Mouse (Mus musculus): ENCODE results near the gene Nr2e3. TPM values are rescaled to one million over a fixed set of nuclear protein-coding genes. Genes with fewer than 3 reads are reported as not detected.

The Nr2e3 gene
- polyA plus RNA-seq (2012; rRNA removed) = not detected in 2 replicates

GRCm38 (mm10) chr9:59960559-59960958 lies at the start of gene Nr2e3:
Gene Nr2e3, minus strand, starts transcription at chr9:59960659.
- WGBS = 84% methylated on average over 10 of the region's 10 CpGs
- TF ChIP-seq CTCF (IDR thresholded peaks at IDR 0.05; ENCODE audit: insufficient read depth, low read length) (no peak), POLR2A (IDR thresholded peaks at IDR 0.05; ENCODE audit: borderline replicate concordance, extremely low read depth, low read depth, low read length) (no peak)
- H3K4me3 ChIP-seq (replicated peaks; ENCODE audit: extremely low read depth, low read depth, low read length) = no peak within 1 kb of the TSS
- no peaks in the 10 kb centered on the region for H3K4me1 ChIP-seq (ENCODE audit: control insufficient read depth, insufficient read depth, low read length)
- DNase-seq = no peak

- TF ChIP-seq POLR2A (IDR thresholded peaks at IDR 0.05; ENCODE audit: borderline replicate concordance, extremely low read depth, low read depth, low read length) (no peak), CTCF (IDR thresholded peaks at IDR 0.05; ENCODE audit: insufficient read depth, low read length) (no peak)
- DNase-seq = no peak
- WGBS = 60% methylated on average over 7 of the region's 7 CpGs
- Histone ChIP-seq H3K4me3 (replicated peaks; ENCODE audit: extremely low read depth, low read depth, low read length) (no peak overlapping the region), H3K4me1 (ENCODE audit: control insufficient read depth, insufficient read depth, low read length) (no peaks in the 10 kb centered on the region)
Observed at GRCm38 (mm10) chr9:60008936-60009335, 48.5 kb upstream of the Nr2e3 start.

DNA sequence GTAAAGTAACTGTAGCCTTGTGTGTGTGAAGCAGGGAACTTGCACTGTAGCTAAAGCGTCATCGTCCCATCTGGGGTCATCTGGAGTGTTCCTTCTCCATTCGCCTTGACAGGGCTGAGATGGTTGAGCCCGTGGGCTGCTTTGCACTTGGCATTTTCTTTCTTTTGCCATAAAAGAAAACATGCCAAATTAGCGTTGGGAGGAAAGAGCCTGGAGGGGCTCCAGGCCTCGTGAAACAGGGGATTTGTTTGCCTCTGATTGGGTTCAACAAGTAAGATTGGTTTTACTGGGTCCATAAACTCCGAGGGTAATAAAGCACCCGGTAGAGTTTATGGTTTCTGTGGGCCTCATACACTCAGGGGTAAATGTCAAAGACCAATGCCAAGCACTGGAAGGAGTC lies 41.9 kb upstream of the Nr2e3 start:
- TF ChIP-seq POLR2A (IDR thresholded peaks at IDR 0.05; ENCODE audit: borderline replicate concordance, extremely low read depth, low read depth, low read length) (no peak), CTCF (IDR thresholded peaks at IDR 0.05; ENCODE audit: insufficient read depth, low read length) (no peak)
- no peak overlapping the region for H3K4me3 ChIP-seq (replicated peaks; ENCODE audit: extremely low read depth, low read depth, low read length)
- no peak for DNase-seq
- 88% methylated on average over 8 of the region's 8 CpGs for WGBS
- no peaks in the 10 kb centered on the region for H3K4me1 ChIP-seq (ENCODE audit: control insufficient read depth, insufficient read depth, low read length)

DNA sequence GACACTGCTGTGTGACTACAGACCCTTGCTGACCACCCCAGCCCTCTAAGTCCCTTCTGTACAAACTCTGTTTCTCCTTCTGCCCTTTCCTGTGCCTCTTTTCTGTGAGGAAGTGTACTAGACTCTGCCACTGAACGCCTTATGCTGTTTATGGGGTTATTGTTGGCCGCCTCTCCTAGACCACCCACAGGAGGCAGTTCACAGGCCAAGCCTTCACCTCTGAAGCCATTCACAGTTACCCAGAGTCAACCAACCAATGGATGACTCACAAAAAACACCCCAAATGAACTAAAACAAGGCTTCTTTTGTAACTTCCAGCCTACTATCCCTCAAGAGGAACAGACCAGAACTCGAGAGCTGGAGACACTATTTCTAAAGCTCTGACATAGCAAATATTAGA lies 41.0 kb upstream of the Nr2e3 start:
- TF ChIP-seq CTCF (IDR thresholded peaks at IDR 0.05; ENCODE audit: insufficient read depth, low read length) = no peak
- no peak for TF ChIP-seq POLR2A (IDR thresholded peaks at IDR 0.05; ENCODE audit: borderline replicate concordance, extremely low read depth, low read depth, low read length)
- WGBS = 80% methylated on average over 3 of the region's 3 CpGs
- H3K4me3 ChIP-seq (replicated peaks; ENCODE audit: extremely low read depth, low read depth, low read length) = no peak overlapping the region
- no peaks in the 10 kb centered on the region for H3K4me1 ChIP-seq (ENCODE audit: control insufficient read depth, insufficient read depth, low read length)
- no peak for DNase-seq

DNA sequence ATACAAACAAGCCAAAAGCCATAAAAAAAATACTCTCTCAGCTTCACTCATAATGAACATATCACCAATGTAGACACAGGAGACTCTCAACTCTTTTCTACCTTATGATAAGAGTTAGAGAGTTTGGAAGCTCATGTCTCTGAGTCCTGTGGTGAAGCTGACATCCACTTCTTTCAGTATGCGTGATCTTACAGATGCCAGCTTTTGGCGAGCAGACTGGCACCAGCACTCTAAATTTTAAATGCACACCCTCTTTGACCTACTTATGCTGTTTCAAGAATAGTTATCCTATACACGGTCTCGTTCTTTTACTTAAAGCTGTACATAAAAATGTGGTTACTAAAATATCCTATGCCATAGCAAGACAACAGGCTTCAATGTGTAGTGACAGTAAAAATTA lies 37.3 kb upstream of the Nr2e3 start:
- H3K4me3 ChIP-seq (replicated peaks; ENCODE audit: extremely low read depth, low read depth, low read length) = no peak overlapping the region
- no peak for TF ChIP-seq CTCF (IDR thresholded peaks at IDR 0.05; ENCODE audit: insufficient read depth, low read length)
- DNase-seq = no peak
- H3K4me1 ChIP-seq (ENCODE audit: control insufficient read depth, insufficient read depth, low read length) = no peaks in the 10 kb centered on the region
- 89% methylated on average over 4 of the region's 4 CpGs for WGBS

- Histone ChIP-seq H3K4me1 (ENCODE audit: control insufficient read depth, insufficient read depth, low read length) (no peaks in the 10 kb centered on the region), H3K4me3 (replicated peaks; ENCODE audit: extremely low read depth, low read depth, low read length) (no peak overlapping the region)
- 79% methylated on average over 5 of the region's 5 CpGs for whole genome bisulfite sequencing
- DNase-seq = no peak
- no peak for TF ChIP-seq CTCF (IDR thresholded peaks at IDR 0.05; ENCODE audit: insufficient read depth, low read length)
- TF ChIP-seq POLR2A (IDR thresholded peaks at IDR 0.05; ENCODE audit: borderline replicate concordance, extremely low read depth, low read depth, low read length) = no peak
Observed at GRCm38 (mm10) chr9:59991407-59991806, 30.9 kb upstream of the Nr2e3 start.

DNA sequence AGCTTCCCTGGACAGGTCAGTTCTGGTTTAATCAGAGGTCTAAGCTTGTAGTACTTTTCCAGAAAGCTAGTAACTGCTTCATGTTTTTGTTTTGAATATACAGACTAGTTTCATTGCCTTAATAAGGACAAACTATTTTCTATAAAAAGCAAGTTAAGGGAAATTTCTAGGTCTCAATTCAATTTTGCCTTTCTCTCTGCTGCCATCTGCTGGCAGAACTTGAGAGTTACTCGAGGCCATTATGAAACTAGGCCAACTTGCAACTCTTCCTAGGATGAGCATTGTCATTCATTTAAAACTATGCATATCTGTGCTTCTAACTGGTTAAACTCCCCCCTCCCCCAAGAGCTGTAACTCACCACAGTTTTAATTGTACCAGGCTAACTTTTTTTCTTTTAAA lies 29.4 kb upstream of the Nr2e3 start:
- 0% methylated on average over 1 of the region's 1 CpGs for WGBS
- DNase-seq = peak; percentile 30
- no peak overlapping the region for H3K4me3 ChIP-seq (replicated peaks; ENCODE audit: extremely low read depth, low read depth, low read length)
- H3K4me1 ChIP-seq (ENCODE audit: control insufficient read depth, insufficient read depth, low read length) = no peaks in the 10 kb centered on the region
- TF ChIP-seq CTCF (IDR thresholded peaks at IDR 0.05; ENCODE audit: insufficient read depth, low read length) = peak; percentile 30; the same call in 1 of the 2 replicates
- no peak for TF ChIP-seq POLR2A (IDR thresholded peaks at IDR 0.05; ENCODE audit: borderline replicate concordance, extremely low read depth, low read depth, low read length)

- WGBS = 72% methylated on average over 3 of the region's 3 CpGs
- TF ChIP-seq POLR2A (IDR thresholded peaks at IDR 0.05; ENCODE audit: borderline replicate concordance, extremely low read depth, low read depth, low read length) = no peak
Observed at GRCm38 (mm10) chr9:59985900-59986572, 25.6 kb upstream of the Nr2e3 start.

GRCm38 (mm10) chr9:59981116-59981515 lies 20.7 kb upstream of the Nr2e3 start:
- 57% methylated on average over 2 of the region's 2 CpGs for WGBS
- DNase-seq = no peak
- no peak overlapping the region for H3K4me3 ChIP-seq (replicated peaks; ENCODE audit: extremely low read depth, low read depth, low read length)
- no peaks in the 10 kb centered on the region for H3K4me1 ChIP-seq (ENCODE audit: control insufficient read depth, insufficient read depth, low read length)
- TF ChIP-seq POLR2A (IDR thresholded peaks at IDR 0.05; ENCODE audit: borderline replicate concordance, extremely low read depth, low read depth, low read length) = no peak
- no peak for TF ChIP-seq CTCF (IDR thresholded peaks at IDR 0.05; ENCODE audit: insufficient read depth, low read length)

More at GRCm38 (mm10) chr9:59985900-59986572, 25.6 kb upstream of the Nr2e3 start:
- Histone ChIP-seq H3K4me1 (ENCODE audit: control insufficient read depth, insufficient read depth, low read length) (no peaks in the 10 kb centered on the region), H3K4me3 (replicated peaks; ENCODE audit: extremely low read depth, low read depth, low read length) (no peak overlapping the region)
- no peak for DNase-seq

GRCm38 (mm10) chr9:59971263-59971662 lies 10.8 kb upstream of the Nr2e3 start:
- no peaks in the 10 kb centered on the region for H3K4me1 ChIP-seq (ENCODE audit: control insufficient read depth, insufficient read depth, low read length)
- no peak overlapping the region for H3K4me3 ChIP-seq (replicated peaks; ENCODE audit: extremely low read depth, low read depth, low read length)
- no peak for DNase-seq
- WGBS = 56% methylated on average over 4 of the region's 4 CpGs
- TF ChIP-seq CTCF (IDR thresholded peaks at IDR 0.05; ENCODE audit: insufficient read depth, low read length) = no peak
- TF ChIP-seq POLR2A (IDR thresholded peaks at IDR 0.05; ENCODE audit: borderline replicate concordance, extremely low read depth, low read depth, low read length) = no peak

Measured in lung, adult 2 months (tissue).